Mouse (Mus musculus): ENCODE data around the gene Ssbp2. TPM values are rescaled to one million over a fixed set of nuclear protein-coding genes. Genes with fewer than 3 reads are reported as not detected.

Ssbp2 gene
- total and polyA plus RNA-seq, 3 experiments = 12.6 to 38.4 TPM; not detected in 1

- TF ChIP-seq NRF1 (IDR thresholded peaks at IDR 0.05; ENCODE audit: insufficient read depth, low read depth, low read length, poor library complexity, severe bottlenecking) = no peak
- TF ChIP-seq POLR2AphosphoS2 (IDR thresholded peaks at IDR 0.05; ENCODE audit: low read length) = no peak
- TF ChIP-seq MAZ (IDR thresholded peaks at IDR 0.05; ENCODE audit: low read depth, low read length) = no peak
- no peak for TF ChIP-seq NELFE (IDR thresholded peaks at IDR 0.05; ENCODE audit: low read depth, low read length)
- TF ChIP-seq TCF12 (IDR thresholded peaks at IDR 0.05; ENCODE audit: low read depth, low read length) = no peak
- no peak for TF ChIP-seq CHD2 (IDR thresholded peaks at IDR 0.05; ENCODE audit: low read length)
- TF ChIP-seq MXI1 (IDR thresholded peaks at IDR 0.05; ENCODE audit: low read depth, low read length) = no peak
- TF ChIP-seq HCFC1 (IDR thresholded peaks at IDR 0.05; ENCODE audit: low read depth, low read length) = no peak
- TF ChIP-seq RCOR1 (IDR thresholded peaks at IDR 0.05; ENCODE audit: low read depth, low read length) = no peak
- no peak for TF ChIP-seq POLR2AphosphoS5 (IDR thresholded peaks at IDR 0.05; ENCODE audit: borderline replicate concordance, low read depth, low read length)
- TF ChIP-seq POLR2A (IDR thresholded peaks at IDR 0.05; ENCODE audit: control insufficient read depth in 1 of 2, insufficient read depth in 1 of 2, low read depth in 1 of 2, low read length in 2 of 2, poor library complexity in 1 of 2) = no peak
- no peaks in the 10 kb centered on the region for H3K9me3 ChIP-seq (replicated peaks; ENCODE audit: insufficient read depth, low read length)
- H3K79me2 ChIP-seq (ENCODE audit: control insufficient read depth, insufficient read depth, low read length, poor library complexity) = no peaks in the 10 kb centered on the region
- no peak for DNase-seq (ENCODE audit: low read depth, low spot score)
- H3K4me1 ChIP-seq (ENCODE audit: control insufficient read depth in 1 of 2, insufficient read depth in 2 of 2, low read length in 2 of 2) = no peaks in the 10 kb centered on the region
- H3K27ac ChIP-seq (ENCODE audit: control insufficient read depth, low read depth, low read length) = no peak overlapping the region
- H3K9ac ChIP-seq (ENCODE audit: control insufficient read depth, low read depth, low read length, poor library complexity, severe bottlenecking) = no peak overlapping the region
- H3K4me3 ChIP-seq (ENCODE audit: control insufficient read depth in 1 of 2, insufficient read depth in 1 of 2, low read depth in 2 of 2, low read length in 2 of 2) = no peak overlapping the region
- H3K36me3 ChIP-seq (ENCODE audit: control insufficient read depth in 1 of 2, insufficient read depth in 2 of 2, low read length in 2 of 2) = no peaks in the 10 kb centered on the region
- no peaks in the 10 kb centered on the region for H3K27me3 ChIP-seq (ENCODE audit: control insufficient read depth in 1 of 2, insufficient read depth in 2 of 2, low read length in 2 of 2)
Measured at GRCm38 (mm10) chr13:91719487-91719886, 259.4 kb downstream of the Ssbp2 start.

- no peak for TF ChIP-seq MAFK (IDR thresholded peaks at IDR 0.05; ENCODE audit: borderline replicate concordance, low read depth, low read length)
- no peak for TF ChIP-seq E2F4 (IDR thresholded peaks at IDR 0.05; ENCODE audit: borderline replicate concordance, low read depth, low read length)
- peak; percentile 69 for TF ChIP-seq SMC3 (IDR thresholded peaks at IDR 0.05; ENCODE audit: low read depth, low read length)
- TF ChIP-seq ZC3H11A (IDR thresholded peaks at IDR 0.05; ENCODE audit: low read depth, low read length) = peak; percentile 18; the same call in 1 of the 2 replicates
- TF ChIP-seq CTCF (IDR thresholded peaks at IDR 0.05 in 2 of 3, conservative IDR thresholded peaks at IDR 0.05 in 1 of 3; ENCODE audit: control insufficient read depth in 1 of 3, insufficient read depth in 1 of 3, low read depth in 2 of 3, low read length in 3 of 3, poor library complexity in 1 of 3, severe bottlenecking in 1 of 3) = peak; percentile 50 to 65 (median 62)
- TF ChIP-seq RAD21 (IDR thresholded peaks at IDR 0.05; ENCODE audit: low read depth, low read length) = peak; percentile 55
- Histone ChIP-seq H3K27me3 (ENCODE audit: control insufficient read depth in 1 of 2, insufficient read depth in 2 of 2, low read length in 2 of 2) (no peaks in the 10 kb centered on the region), H3K4me1 (ENCODE audit: control insufficient read depth in 1 of 2, insufficient read depth in 2 of 2, low read length in 2 of 2) (peaks cover 0 to 4% of the 10 kb centered on the region in 2 experiments; a peak in 3 of 4 replicates), H3K36me3 (ENCODE audit: control insufficient read depth in 1 of 2, insufficient read depth in 2 of 2, low read length in 2 of 2) (peaks cover 0 to 12% of the 10 kb centered on the region in 2 experiments; a peak in 2 of 4 replicates), H3K9me3 (replicated peaks; ENCODE audit: insufficient read depth, low read length) (no peaks in the 10 kb centered on the region), H3K79me2 (ENCODE audit: control insufficient read depth, insufficient read depth, low read length, poor library complexity) (no peaks in the 10 kb centered on the region), H3K4me3 (ENCODE audit: control insufficient read depth in 1 of 2, insufficient read depth in 1 of 2, low read depth in 2 of 2, low read length in 2 of 2) (no peak overlapping the region), H3K9ac (ENCODE audit: control insufficient read depth, low read depth, low read length, poor library complexity, severe bottlenecking) (no peak overlapping the region), H3K27ac (ENCODE audit: control insufficient read depth, low read depth, low read length) (no peak overlapping the region)
- DNase-seq (ENCODE audit: low read depth, low spot score) = peak; percentile 52
Measured at GRCm38 (mm10) chr13:91723108-91723735, 263.1 kb downstream of the Ssbp2 start.

Measured in MEL (cell line).